Mouse (Mus musculus): Measurements from ENCODE around the gene Cpt1c. TPM values are rescaled to one million over a fixed set of nuclear protein-coding genes. Genes with fewer than 3 reads are reported as not detected.

Gene Cpt1c
- polyA plus RNA-seq, 2 experiments: 0.80 to 2.5 TPM

- ATAC-seq (ENCODE audit: insufficient read depth) (peak; percentile 8; the same call in 1 of the 2 replicates), DNase-seq (ENCODE audit: low read depth in 3 of 3, low spot score in 3 of 3) (peak in 1 of 3 experiments; percentile 46)
- peak overlapping the region; percentile 74 to 84 for H3K4me3 ChIP-seq (ENCODE audit: insufficient read depth in 1 of 2, low read depth in 2 of 2, low read length in 2 of 2)
- H3K27me3 ChIP-seq (ENCODE audit: control insufficient read depth, insufficient read depth, low read length): no peaks in the 10 kb centered on the region
- H3K9me3 ChIP-seq (ENCODE audit: control insufficient read depth, low read length): no peaks in the 10 kb centered on the region
- peak overlapping the region; percentile 90 for H3K4me2 ChIP-seq (ENCODE audit: low read depth)
- WGBS (ENCODE audit: insufficient replicate concordance): 4% methylated on average over 1 of the region's 1 CpGs
- H3K36me3 ChIP-seq (replicated peaks; ENCODE audit: control insufficient read depth, insufficient read depth, low read depth): peaks cover 19% of the 10 kb centered on the region
- no peak for TF ChIP-seq CTCF (IDR thresholded peaks at IDR 0.05; ENCODE audit: low read depth)
- peak; percentile 78 for TF ChIP-seq EP300 (IDR thresholded peaks at IDR 0.05; ENCODE audit: low read depth)
- peaks cover 28 to 32% of the 10 kb centered on the region in 2 experiments for H3K4me1 ChIP-seq (replicated peaks; ENCODE audit: control insufficient read depth in 2 of 2, insufficient read depth in 2 of 2, low read length in 1 of 2)
- peak overlapping the region; percentile 81 for H3K9ac ChIP-seq (replicated peaks)
- H3K27ac ChIP-seq: peak overlapping the region; percentile 60
These were observed 46.1 kb downstream of the Cpt1c start for GRCm38 (mm10) chr7:44928570-44928969.

GRCm38 (mm10) chr7:44925468-44925867 lies 49.2 kb downstream of the Cpt1c start:
- DNase-seq (ENCODE audit: low read depth in 3 of 3, low spot score in 3 of 3) (no peak), ATAC-seq (ENCODE audit: insufficient read depth) (no peak)
- Histone ChIP-seq H3K9me3 (ENCODE audit: control insufficient read depth, low read length) (no peaks in the 10 kb centered on the region), H3K9ac (replicated peaks) (no peak overlapping the region), H3K27me3 (ENCODE audit: control insufficient read depth, insufficient read depth, low read length) (no peaks in the 10 kb centered on the region), H3K4me1 (replicated peaks; ENCODE audit: control insufficient read depth in 2 of 2, insufficient read depth in 2 of 2, low read length in 1 of 2) (peaks cover 27 to 36% of the 10 kb centered on the region in 2 experiments), H3K27ac (no peak overlapping the region), H3K4me3 (ENCODE audit: insufficient read depth in 1 of 2, low read depth in 2 of 2, low read length in 2 of 2) (no peak overlapping the region), H3K36me3 (replicated peaks; ENCODE audit: control insufficient read depth, insufficient read depth, low read depth) (peaks cover 34% of the 10 kb centered on the region), H3K4me2 (ENCODE audit: low read depth) (no peak overlapping the region)
- peak; percentile 77 for TF ChIP-seq CTCF (IDR thresholded peaks at IDR 0.05; ENCODE audit: low read depth)
- no peak for TF ChIP-seq EP300 (IDR thresholded peaks at IDR 0.05; ENCODE audit: low read depth)
- WGBS (ENCODE audit: insufficient replicate concordance): 58% methylated on average over 3 of the region's 3 CpGs

- DNase-seq (ENCODE audit: low read depth in 3 of 3, low spot score in 3 of 3) (no peak), ATAC-seq (ENCODE audit: insufficient read depth) (peak; percentile 78)
- Histone ChIP-seq H3K36me3 (replicated peaks; ENCODE audit: control insufficient read depth, insufficient read depth, low read depth) (peaks cover 49% of the 10 kb centered on the region), H3K9ac (replicated peaks) (no peak overlapping the region), H3K4me3 (ENCODE audit: insufficient read depth in 1 of 2, low read depth in 2 of 2, low read length in 2 of 2) (no peak overlapping the region), H3K4me2 (ENCODE audit: low read depth) (no peak overlapping the region; the same call in 1 of the 2 replicates), H3K27ac (no peak overlapping the region; the same call in 1 of the 2 replicates), H3K27me3 (ENCODE audit: control insufficient read depth, insufficient read depth, low read length) (no peaks in the 10 kb centered on the region), H3K9me3 (ENCODE audit: control insufficient read depth, low read length) (no peaks in the 10 kb centered on the region), H3K4me1 (replicated peaks; ENCODE audit: control insufficient read depth in 2 of 2, insufficient read depth in 2 of 2, low read length in 1 of 2) (peaks cover 19 to 30% of the 10 kb centered on the region in 2 experiments)
- TF ChIP-seq EP300 (IDR thresholded peaks at IDR 0.05; ENCODE audit: low read depth) (peak; percentile 32), CTCF (IDR thresholded peaks at IDR 0.05; ENCODE audit: low read depth) (no peak)
These were observed 52.1 kb downstream of the Cpt1c start for GRCm38 (mm10) chr7:44922530-44922929.

- H3K27me3 ChIP-seq (ENCODE audit: control insufficient read depth, insufficient read depth, low read length): no peaks in the 10 kb centered on the region
- WGBS (ENCODE audit: insufficient replicate concordance): 89% methylated on average over 5 of the region's 5 CpGs
- H3K27ac ChIP-seq: no peak overlapping the region
- H3K9me3 ChIP-seq (ENCODE audit: control insufficient read depth, low read length): no peaks in the 10 kb centered on the region
- TF ChIP-seq EP300 (IDR thresholded peaks at IDR 0.05; ENCODE audit: low read depth) (no peak), CTCF (IDR thresholded peaks at IDR 0.05; ENCODE audit: low read depth) (no peak)
- no peak overlapping the region for H3K9ac ChIP-seq (replicated peaks)
- ATAC-seq (ENCODE audit: insufficient read depth): no peak
- DNase-seq (ENCODE audit: low read depth in 3 of 3, low spot score in 3 of 3): no peak
- H3K4me3 ChIP-seq (ENCODE audit: insufficient read depth in 1 of 2, low read depth in 2 of 2, low read length in 2 of 2): no peak overlapping the region
- peaks cover 53% of the 10 kb centered on the region for H3K36me3 ChIP-seq (replicated peaks; ENCODE audit: control insufficient read depth, insufficient read depth, low read depth)
- H3K4me2 ChIP-seq (ENCODE audit: low read depth): no peak overlapping the region
- peaks cover 6 to 14% of the 10 kb centered on the region in 2 experiments; a peak in 3 of 4 replicates for H3K4me1 ChIP-seq (replicated peaks; ENCODE audit: control insufficient read depth in 2 of 2, insufficient read depth in 2 of 2, low read length in 1 of 2)
These were observed 55.5 kb downstream of the Cpt1c start for GRCm38 (mm10) chr7:44919127-44919526.

- Histone ChIP-seq H3K9ac (replicated peaks) (no peak overlapping the region), H3K36me3 (replicated peaks; ENCODE audit: control insufficient read depth, insufficient read depth, low read depth) (peaks cover 53% of the 10 kb centered on the region), H3K27me3 (ENCODE audit: control insufficient read depth, insufficient read depth, low read length) (no peaks in the 10 kb centered on the region), H3K4me1 (replicated peaks; ENCODE audit: control insufficient read depth in 2 of 2, insufficient read depth in 2 of 2, low read length in 1 of 2) (peaks cover 6 to 14% of the 10 kb centered on the region in 2 experiments; a peak in 3 of 4 replicates), H3K4me2 (ENCODE audit: low read depth) (peak overlapping the region; percentile 2), H3K9me3 (ENCODE audit: control insufficient read depth, low read length) (no peaks in the 10 kb centered on the region), H3K4me3 (ENCODE audit: insufficient read depth in 1 of 2, low read depth in 2 of 2, low read length in 2 of 2) (no peak overlapping the region), H3K27ac (no peak overlapping the region)
- 32% methylated on average over 3 of the region's 3 CpGs for WGBS (ENCODE audit: insufficient replicate concordance)
- ATAC-seq (ENCODE audit: insufficient read depth) (peak; percentile 53; the same call in 1 of the 2 replicates), DNase-seq (ENCODE audit: low read depth in 3 of 3, low spot score in 3 of 3) (no peak)
- TF ChIP-seq EP300 (IDR thresholded peaks at IDR 0.05; ENCODE audit: low read depth) (no peak), CTCF (IDR thresholded peaks at IDR 0.05; ENCODE audit: low read depth) (no peak)
These were observed 56.4 kb downstream of the Cpt1c start for GRCm38 (mm10) chr7:44918219-44918618.

Measured in liver, embryonic 14.5 days (tissue).